Mouse (Mus musculus): Measurements from ENCODE around the gene Etv6. TPM values are rescaled to one million over a fixed set of nuclear protein-coding genes. Genes with fewer than 3 reads are reported as not detected.

The Etv6 gene
- polyA plus RNA-seq, 1 experiment, result 13.5 TPM

DNA sequence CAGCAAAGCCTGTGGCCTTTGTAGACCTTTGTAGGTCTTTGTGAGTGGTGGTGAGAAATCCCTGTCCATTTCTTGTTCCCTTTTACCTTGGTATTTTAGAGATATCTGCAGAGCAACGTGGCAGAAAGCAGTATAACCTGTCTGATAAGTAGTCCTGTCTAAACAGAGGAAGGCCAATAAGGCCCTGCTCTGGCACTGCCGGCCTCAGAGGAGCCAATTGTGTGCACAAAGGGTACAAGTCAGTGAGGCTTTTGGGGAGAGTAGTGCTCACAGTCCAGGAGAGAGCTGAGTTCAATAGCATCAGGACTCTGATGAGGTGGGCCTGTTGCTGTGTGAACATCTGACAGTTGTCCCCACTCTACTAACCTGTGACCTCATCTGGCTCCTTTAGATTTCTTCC is 77.7 kb downstream of the Etv6 start:
- no peak for DNase-seq (ENCODE audit: low read depth)
- no peak for TF ChIP-seq POLR2A (IDR thresholded peaks at IDR 0.05; ENCODE audit: borderline replicate concordance, extremely low read depth, insufficient read depth, insufficient read length, poor library complexity, severe bottlenecking)
- no peak for TF ChIP-seq CTCF (IDR thresholded peaks at IDR 0.05; ENCODE audit: borderline replicate concordance, extremely low read depth, insufficient read depth, insufficient read length)

DNA sequence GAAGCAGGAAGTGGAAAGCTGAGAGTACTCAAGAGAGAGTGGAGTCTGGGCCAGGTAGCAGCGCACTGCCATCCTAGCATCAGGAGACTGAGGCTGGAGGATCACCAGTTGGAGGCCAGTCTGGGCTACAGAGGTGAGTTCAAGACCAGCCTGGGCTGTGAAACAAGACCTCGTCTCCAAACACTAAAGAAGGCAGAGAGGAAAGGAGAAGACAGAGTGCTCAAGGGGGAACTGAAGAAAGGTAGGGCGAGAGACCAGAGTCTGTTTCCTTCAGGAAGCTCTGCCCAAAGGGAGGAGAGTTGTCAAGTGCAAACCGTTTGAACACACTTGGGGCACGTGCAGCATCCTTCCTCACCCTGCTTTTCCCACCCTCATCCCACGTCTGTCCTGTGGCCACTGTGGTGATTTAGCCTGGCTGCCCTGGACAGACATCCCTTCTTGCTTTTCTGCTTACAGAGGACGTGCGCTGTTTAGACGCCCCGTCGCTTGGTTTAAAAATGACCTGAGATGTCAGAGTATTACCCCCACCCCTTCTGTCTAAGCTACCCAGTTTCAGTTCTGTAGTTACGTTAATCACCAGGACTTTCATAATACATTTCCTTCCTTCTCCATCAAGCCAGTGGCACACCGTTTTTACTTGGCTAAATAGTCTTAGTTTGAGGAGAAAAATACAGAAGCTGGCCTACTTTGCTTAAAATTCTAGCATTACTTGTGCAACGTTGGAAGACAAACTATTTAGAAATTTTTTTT is 79.9 kb downstream of the Etv6 start:
- no peak for TF ChIP-seq POLR2A (IDR thresholded peaks at IDR 0.05; ENCODE audit: borderline replicate concordance, extremely low read depth, insufficient read depth, insufficient read length, poor library complexity, severe bottlenecking)
- no peak for TF ChIP-seq CTCF (IDR thresholded peaks at IDR 0.05; ENCODE audit: borderline replicate concordance, extremely low read depth, insufficient read depth, insufficient read length)

DNA sequence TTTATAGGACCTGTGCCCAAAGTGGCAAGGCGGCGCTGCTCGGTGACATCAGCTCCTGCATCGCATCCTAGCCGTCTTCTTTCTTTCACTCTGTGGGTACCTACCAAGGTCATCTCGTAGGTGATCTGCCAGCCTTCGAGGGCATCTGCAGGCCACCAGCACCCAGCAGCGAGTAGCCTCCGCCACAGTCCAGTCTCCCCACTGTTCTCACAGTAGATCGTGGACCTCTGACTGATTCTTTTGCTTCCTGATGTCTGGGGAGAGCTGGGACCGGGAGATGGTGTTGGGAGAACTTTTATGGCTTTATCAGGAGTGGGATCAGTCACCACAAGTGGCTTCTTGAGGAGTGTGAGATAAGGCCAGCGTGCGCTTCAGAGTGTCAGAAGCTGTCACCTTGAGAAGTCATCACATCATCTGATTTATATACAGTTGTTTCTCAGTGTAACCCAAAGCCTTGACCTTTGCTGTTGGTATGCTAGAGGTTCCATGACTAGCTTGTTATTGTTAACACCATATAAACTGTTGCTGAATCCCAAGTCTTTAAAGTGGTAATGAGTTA is 82.0 kb downstream of the Etv6 start:
- DNase-seq (ENCODE audit: low read depth), result no peak
- TF ChIP-seq POLR2A (IDR thresholded peaks at IDR 0.05; ENCODE audit: borderline replicate concordance, extremely low read depth, insufficient read depth, insufficient read length, poor library complexity, severe bottlenecking) (no peak), CTCF (IDR thresholded peaks at IDR 0.05; ENCODE audit: borderline replicate concordance, extremely low read depth, insufficient read depth, insufficient read length) (no peak)

More for the DNA sequence above, 79.9 kb downstream of the Etv6 start:
- no peak for DNase-seq (ENCODE audit: low read depth)

DNA sequence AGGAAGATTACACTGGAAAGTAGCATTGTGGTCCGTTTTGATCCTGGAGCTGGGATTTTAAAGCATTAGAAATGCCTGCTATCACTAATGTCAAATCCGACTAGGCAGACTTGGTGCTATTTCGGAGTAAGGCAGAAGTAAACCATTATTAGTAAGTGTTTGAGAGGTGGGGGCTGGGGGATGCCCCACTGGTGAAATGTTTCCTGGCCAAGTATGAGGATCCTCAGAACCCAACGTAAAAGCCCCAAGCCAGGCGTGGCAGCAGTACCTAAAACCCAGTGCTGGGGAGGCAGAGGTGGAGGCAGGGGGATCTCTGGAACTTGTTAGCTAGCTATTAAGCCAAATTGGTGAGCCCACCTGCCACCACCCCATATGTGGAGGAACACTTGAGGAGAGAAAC is 83.0 kb downstream of the Etv6 start:
- no peak for TF ChIP-seq CTCF (IDR thresholded peaks at IDR 0.05; ENCODE audit: borderline replicate concordance, extremely low read depth, insufficient read depth, insufficient read length)
- TF ChIP-seq POLR2A (IDR thresholded peaks at IDR 0.05; ENCODE audit: borderline replicate concordance, extremely low read depth, insufficient read depth, insufficient read length, poor library complexity, severe bottlenecking), result no peak
- no peak for DNase-seq (ENCODE audit: low read depth)

DNA sequence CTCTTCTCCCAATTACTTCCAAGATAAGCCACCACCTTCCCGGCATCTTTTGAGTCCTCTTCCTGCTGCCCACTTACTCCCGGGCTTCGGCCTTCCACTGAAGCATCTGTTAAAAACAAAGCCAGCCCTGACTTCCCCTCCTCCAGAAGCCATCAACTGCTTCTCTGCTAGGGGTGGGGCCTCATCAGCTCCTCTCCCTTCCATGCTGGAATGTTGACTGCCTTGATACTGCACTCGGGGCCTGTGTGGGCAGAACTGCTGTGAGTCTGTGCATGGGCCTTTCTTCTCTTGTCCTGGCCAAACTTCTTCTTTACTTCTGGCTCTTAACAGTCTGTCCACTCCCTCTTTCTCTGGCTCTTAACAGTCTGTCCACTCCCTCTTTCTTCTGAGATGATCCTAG is 83.6 kb downstream of the Etv6 start:
- DNase-seq (ENCODE audit: low read depth), result no peak
- TF ChIP-seq POLR2A (IDR thresholded peaks at IDR 0.05; ENCODE audit: borderline replicate concordance, extremely low read depth, insufficient read depth, insufficient read length, poor library complexity, severe bottlenecking) (no peak), CTCF (IDR thresholded peaks at IDR 0.05; ENCODE audit: borderline replicate concordance, extremely low read depth, insufficient read depth, insufficient read length) (no peak)

DNA sequence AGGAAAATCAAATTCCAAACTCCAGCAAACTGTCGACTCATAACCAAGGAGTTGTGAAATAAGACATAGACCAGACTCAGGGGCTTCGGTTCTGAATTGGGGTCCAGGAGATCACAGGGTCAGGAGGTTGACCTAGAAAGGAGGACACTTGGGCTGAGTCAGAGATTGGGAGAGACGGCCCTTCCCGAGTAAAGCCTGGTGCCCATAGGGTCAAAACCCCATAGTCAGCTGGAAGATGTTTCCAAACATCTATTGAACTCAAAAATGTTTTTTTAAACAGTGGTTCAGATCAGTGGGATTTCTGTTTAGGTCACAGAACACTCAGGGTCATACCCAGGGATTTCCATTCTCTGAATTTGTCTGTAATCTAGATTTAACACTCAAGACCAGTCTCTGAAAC is 84.7 kb downstream of the Etv6 start:
- TF ChIP-seq POLR2A (IDR thresholded peaks at IDR 0.05; ENCODE audit: borderline replicate concordance, extremely low read depth, insufficient read depth, insufficient read length, poor library complexity, severe bottlenecking) (no peak), CTCF (IDR thresholded peaks at IDR 0.05; ENCODE audit: borderline replicate concordance, extremely low read depth, insufficient read depth, insufficient read length) (no peak)
- DNase-seq (ENCODE audit: low read depth), result no peak

DNA sequence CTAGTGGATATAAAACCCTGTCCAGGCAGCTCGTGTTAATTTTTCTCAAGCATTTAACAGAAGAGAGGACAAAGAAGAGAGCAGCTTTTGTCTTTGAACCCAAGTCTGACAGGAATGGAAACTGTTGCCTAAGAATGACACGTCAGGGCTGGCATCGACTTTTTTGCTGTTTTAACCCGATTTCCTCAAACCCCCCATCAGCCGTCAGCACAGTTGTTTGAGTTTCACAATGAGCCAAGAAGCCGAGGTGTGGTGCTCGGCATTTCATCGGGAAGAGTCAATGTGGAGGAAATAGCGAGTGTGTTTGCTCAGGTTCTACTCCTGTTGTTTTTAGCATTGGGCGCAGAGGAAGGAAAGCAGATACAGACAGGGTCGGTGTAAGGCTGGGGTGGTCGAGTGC is 85.2 kb downstream of the Etv6 start:
- TF ChIP-seq POLR2A (IDR thresholded peaks at IDR 0.05; ENCODE audit: borderline replicate concordance, extremely low read depth, insufficient read depth, insufficient read length, poor library complexity, severe bottlenecking), result no peak
- no peak for TF ChIP-seq CTCF (IDR thresholded peaks at IDR 0.05; ENCODE audit: borderline replicate concordance, extremely low read depth, insufficient read depth, insufficient read length)
- DNase-seq (ENCODE audit: low read depth), result no peak

DNA sequence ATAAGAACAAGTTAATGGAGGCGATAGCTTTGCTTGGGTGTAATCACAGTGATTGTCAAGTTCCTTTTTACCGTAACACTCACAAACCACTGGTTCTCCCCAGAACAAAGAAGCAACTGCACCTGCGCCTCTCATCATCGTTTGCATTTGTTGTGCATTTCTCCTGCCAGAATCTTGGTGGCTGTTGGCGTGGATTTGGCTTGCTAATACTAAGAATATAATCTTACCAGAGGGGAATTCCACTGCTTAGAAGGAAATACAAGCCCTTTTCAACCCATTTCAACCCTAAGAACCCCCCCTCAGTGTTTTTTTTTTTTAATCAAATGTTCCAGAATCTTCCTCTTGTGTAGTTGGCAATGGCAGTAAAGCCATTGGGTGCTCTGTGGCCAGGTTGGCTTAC is 87.4 kb downstream of the Etv6 start:
- no peak for TF ChIP-seq CTCF (IDR thresholded peaks at IDR 0.05; ENCODE audit: borderline replicate concordance, extremely low read depth, insufficient read depth, insufficient read length)
- TF ChIP-seq POLR2A (IDR thresholded peaks at IDR 0.05; ENCODE audit: borderline replicate concordance, extremely low read depth, insufficient read depth, insufficient read length, poor library complexity, severe bottlenecking), result no peak
- peak; percentile 48 for DNase-seq (ENCODE audit: low read depth)

DNA sequence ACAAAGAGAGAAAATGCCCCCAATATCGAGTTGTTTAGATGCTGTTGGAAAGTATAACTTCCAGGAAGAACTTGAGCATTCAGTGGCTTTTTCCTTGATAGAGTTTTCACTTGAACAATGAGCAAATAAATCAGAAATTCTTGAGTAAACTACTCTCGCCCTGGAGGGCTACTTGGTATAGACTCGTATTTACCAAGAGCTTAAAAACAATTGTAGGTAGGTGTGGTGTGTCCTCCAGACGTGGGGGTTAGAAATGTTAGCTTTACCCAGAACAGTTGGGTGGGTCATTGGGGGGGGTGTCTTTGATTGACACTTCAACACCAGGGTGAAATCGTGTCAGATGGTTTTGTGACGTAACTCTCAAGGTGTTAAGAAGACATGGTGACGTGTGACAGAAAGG is 88.0 kb downstream of the Etv6 start:
- TF ChIP-seq CTCF (IDR thresholded peaks at IDR 0.05; ENCODE audit: borderline replicate concordance, extremely low read depth, insufficient read depth, insufficient read length), result no peak
- TF ChIP-seq POLR2A (IDR thresholded peaks at IDR 0.05; ENCODE audit: borderline replicate concordance, extremely low read depth, insufficient read depth, insufficient read length, poor library complexity, severe bottlenecking), result no peak
- no peak for DNase-seq (ENCODE audit: low read depth)

DNA sequence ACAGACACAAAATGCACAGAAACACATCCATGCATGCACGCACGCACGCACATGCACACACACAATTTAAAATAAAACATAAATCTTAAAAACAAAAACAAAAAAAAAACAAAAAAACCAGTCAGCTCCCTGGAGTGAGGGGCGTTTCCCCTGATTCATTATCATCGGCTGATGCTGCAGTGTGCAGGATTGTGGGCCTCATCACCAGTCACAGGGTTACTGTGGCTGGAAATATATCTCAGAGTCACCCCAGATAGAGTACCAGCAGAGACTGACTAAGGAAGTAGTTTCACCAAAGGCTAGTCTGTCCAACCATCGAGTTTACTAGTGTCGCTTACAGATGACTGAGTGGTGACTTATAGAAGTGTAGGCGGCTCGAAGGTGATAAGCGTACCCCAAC is 88.8 kb downstream of the Etv6 start:
- no peak for TF ChIP-seq CTCF (IDR thresholded peaks at IDR 0.05; ENCODE audit: borderline replicate concordance, extremely low read depth, insufficient read depth, insufficient read length)
- no peak for TF ChIP-seq POLR2A (IDR thresholded peaks at IDR 0.05; ENCODE audit: borderline replicate concordance, extremely low read depth, insufficient read depth, insufficient read length, poor library complexity, severe bottlenecking)
- no peak for DNase-seq (ENCODE audit: low read depth)

DNA sequence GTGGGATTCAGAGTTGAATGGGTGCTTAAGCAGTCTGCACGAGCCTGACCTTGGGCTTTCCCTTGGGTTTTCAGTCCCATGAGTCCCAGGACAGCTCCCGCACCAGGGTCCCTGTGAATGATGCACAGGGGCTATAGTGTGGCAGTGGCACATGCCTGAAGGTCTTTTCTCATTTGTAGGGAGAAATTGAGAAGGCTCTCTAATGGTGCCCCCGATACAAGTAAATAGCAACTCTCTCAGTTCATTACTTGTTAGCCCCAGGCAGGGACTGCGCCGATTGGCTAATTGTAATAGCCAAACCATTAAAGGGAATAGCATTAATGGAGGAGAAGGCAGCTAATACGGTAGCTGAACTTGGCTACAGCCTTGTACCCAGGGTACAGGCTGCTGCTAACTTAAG is 92.5 kb downstream of the Etv6 start:
- peak; percentile 67 for DNase-seq (ENCODE audit: low read depth)
- TF ChIP-seq POLR2A (IDR thresholded peaks at IDR 0.05; ENCODE audit: borderline replicate concordance, extremely low read depth, insufficient read depth, insufficient read length, poor library complexity, severe bottlenecking) (no peak), CTCF (IDR thresholded peaks at IDR 0.05; ENCODE audit: borderline replicate concordance, extremely low read depth, insufficient read depth, insufficient read length) (no peak)

DNA sequence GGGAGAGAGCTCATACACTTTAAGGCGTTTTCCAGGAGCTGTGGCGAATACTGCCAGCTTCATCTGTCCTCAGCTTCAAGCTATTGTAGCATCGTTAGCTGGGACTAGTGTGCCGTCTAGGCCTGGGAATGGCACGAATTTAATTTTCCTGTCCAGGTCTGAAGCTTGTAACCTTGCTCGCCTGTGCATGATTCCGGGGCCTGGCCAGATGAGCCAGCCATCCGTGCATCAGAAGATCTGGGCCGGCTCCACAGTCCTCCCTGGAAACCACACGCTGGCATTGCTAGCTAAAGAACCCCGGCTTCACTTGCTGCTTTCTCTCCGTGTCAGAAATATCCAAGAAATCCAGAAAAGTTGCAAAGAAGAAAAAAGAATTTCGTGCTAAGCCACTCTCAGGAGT is 93.1 kb downstream of the Etv6 start:
- peak; percentile 30 for DNase-seq (ENCODE audit: low read depth)
- no peak for TF ChIP-seq CTCF (IDR thresholded peaks at IDR 0.05; ENCODE audit: borderline replicate concordance, extremely low read depth, insufficient read depth, insufficient read length)
- no peak for TF ChIP-seq POLR2A (IDR thresholded peaks at IDR 0.05; ENCODE audit: borderline replicate concordance, extremely low read depth, insufficient read depth, insufficient read length, poor library complexity, severe bottlenecking)
